Mouse (Mus musculus) inflammation-experienced regulatory T-cells, adult 16 weeks (primary cell): ENCODE data around the gene Cspg4. TPM values are rescaled to one million over a fixed set of nuclear protein-coding genes. Genes with fewer than 3 reads are reported as not detected.

Experiments used
- polyA plus RNA-seq: library from polyadenylated mRNA; unstranded; fragments of 100-300 nt; shearing (Covaris generic); gene quantifications from one replicate; pipeline ENCODE4 v1.2.1, GENCODE M21; 2017

Cspg4 gene
- polyA plus RNA-seq, result not detected

DNA sequence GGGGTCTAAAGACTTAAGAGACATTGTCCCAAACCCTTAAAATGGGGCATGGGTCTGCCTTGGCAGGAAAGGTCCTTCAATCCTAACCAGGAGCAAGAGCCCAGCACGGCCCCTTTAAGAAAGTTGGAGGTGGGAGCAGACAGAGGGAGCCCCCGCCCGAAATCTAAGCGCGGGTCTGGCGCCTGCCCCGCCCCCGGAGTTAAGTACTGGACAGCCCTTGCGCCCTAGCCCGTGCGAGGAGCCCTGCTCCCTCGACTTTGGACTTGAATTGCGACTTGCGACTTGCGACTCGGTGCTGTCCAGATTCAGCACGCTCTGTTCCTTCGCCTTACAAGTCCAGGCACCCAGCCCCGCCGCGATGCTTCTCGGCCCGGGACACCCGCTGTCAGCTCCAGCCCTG, at the start of gene Cspg4:
Cspg4 (plus strand) TSS at position 202 of the 400 bp plus-strand sequence.

DNA sequence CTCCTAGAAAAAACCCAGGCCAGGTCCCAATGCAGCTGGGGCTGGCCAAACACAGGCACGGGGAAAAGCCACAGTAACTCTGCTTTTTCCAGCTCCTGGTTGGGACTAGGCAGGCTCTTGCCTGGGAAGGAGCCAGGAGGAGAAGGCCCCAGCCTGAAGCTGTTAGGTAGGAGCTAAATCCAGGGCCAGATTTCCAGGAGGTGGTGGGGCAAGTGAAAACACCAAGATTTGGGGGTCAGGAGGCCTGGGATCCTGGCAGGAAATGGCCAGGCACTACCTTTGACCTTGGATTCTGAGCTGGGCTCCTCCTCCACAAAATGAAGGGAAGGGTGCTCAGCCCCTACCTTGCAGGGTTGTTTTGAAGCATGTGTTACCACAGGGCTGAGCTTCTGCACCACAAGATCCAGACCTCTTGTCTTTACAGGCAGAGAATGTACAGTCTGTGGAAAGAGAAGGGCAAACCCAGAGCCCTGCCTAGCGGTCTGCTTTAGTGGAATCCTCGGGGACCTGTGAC, 560 bp upstream of the Cspg4 start, which contains the start of gene Odf3l1:
Odf3l1 (minus strand) TSS at position 464 of the 514 bp plus-strand sequence.

DNA sequence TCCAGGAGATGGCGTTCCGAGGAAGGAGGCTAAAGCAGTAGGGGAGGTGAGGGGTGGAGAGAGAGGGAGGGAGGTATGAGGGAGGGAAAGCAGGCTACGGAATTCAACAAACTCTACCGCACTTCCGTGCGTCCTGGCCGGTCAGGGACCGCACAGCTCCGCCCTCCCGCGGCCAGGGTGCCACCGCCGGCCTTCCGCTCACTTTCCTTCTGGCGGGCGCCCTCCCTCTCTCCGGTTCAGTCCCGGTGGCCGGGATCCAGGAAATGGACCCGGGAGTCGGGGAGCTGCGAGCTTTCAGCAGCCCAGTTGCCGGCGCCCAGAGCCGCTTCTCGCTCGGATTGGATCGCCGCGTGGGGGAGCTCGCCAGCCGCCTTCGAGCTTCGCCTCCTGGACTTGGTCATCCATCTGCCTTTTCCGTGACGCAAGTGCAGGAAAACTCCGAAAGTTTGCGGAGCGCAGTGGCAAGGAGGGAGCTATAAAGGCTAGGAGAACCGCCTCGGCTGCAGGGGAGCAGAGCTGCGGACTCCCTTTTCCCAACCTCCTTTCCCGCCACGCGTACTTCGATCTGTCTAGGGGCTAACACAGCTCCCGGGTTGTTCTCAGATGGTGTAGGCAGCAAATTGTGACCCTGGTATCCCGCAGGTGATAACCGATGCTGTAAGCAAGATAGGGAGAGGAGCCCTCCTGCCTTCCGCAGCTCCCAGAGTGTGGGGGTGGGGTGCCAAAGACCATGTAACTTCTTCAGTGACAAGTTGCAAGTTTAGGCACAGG, 63.4 kb downstream of the Cspg4 start, which contains the start of gene Snx33:
Snx33 (minus strand) TSS at position 331 of the 771 bp plus-strand sequence.

DNA sequence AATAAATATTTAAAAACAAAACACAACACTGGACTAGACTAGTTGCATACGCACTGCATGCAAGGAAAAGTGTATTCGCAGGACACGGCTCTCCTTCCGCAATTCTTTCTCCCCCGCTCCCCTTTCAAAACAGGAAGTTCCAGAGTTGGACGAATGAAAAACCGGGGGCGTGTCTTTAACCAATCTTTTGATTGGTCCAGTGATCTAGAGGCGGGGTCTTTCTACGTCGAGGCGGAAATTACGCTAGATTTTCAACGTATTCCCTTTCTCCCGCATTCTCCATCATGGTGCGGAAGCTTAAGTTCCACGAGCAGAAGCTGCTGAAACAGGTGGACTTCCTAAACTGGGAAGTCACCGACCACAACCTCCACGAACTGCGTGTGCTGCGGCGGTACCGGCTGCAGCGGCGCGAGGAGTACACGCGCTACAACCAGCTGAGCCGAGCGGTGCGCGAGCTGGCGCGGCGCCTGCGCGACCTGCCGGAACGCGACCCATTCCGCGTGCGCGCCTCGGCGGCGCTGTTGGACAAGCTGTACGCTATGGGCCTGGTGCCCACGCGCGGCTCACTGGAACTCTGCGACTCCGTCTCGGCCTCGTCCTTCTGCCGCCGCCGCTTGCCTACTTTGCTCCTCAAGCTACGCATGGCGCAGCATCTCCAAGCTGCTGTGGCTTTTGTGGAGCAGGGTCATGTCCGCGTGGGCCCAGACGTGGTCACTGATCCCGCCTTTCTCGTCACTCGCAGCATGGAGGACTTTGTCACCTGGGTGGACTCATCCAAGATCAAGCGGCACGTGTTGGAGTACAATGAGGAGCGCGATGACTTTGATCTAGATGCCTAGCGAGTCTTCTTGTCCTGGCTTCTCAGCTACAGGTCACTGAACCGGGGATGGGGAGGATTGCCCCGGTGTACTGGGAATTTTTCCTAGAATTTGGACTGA, 72.7 kb downstream of the Cspg4 start, which contains the start of gene Imp3:
Imp3 (plus strand) TSS at position 253 of the 938 bp plus-strand sequence.

Other genes with a start within 250 kb of the Cspg4 start
- gene Lingo1, start 68.6 kb upstream of the Cspg4 start, polyA plus RNA-seq, result not detected
- gene Odf3l1, start 354 bp upstream of the Cspg4 start, polyA plus RNA-seq, result not detected
- gene Snx33, start 63.3 kb downstream of the Cspg4 start, polyA plus RNA-seq, result 16.6 TPM
- 24.7 TPM for gene Imp3, start 72.4 kb downstream of the Cspg4 start, polyA plus RNA-seq
- 23.6 TPM for gene Snupn, start 85.8 kb downstream of the Cspg4 start, polyA plus RNA-seq
- gene Ptpn9, start 129.9 kb downstream of the Cspg4 start, polyA plus RNA-seq, result 3.5 TPM
- 52.5 TPM for gene Sin3a, start 207.0 kb downstream of the Cspg4 start, polyA plus RNA-seq